Mouse (Mus musculus): Measurements from ENCODE around the gene Etv3.
"Not testable (repeated sequence)": the region's sequence is repeated elsewhere in the genome, so short reads cannot be mapped to it uniquely, and the experiment has no call there.

The Etv3 gene

DNA sequence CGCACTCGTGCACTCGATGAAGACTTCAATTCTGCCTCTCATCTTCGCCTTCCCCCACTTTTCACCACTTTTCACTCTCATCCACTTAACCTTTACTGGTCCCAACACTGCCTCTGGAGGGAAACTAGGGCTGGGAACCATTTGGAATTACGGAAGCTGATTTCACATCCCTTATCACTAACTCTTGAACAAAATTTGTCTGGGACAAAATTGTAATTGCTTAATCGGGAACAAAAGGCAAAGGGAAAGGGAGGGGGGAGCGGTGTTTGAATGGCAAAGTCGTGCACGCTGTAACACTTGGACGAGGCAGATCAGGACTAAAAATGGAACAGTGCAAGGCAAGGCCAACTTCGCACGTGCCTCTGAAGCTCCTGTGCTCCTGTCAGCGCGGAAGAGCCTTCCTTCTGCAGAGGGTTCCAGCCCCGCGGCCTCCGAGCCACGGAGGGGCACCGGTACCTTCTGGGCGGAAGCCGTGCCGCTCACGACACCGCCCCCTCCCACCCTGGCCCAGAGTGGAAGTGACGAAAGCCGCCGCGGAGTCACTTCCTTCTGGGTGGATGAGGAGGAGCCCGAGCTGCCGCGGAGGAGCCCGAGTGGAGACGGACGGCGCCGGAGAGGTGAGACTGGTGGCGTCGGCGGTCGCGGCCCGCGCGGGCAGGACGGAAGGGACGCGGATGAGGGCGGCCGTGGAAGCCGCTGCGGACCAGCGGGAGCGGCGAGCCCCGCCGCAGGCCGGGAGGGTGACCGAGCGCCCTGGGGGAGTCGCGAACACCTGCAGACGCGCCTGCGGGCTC, at the start of gene Etv3:
Etv3 (plus strand) TSS at position 365 of the 794 bp plus-strand sequence.
- DNase-seq (ENCODE audit: low spot score in 2 of 2): peak; percentile 81 to 86

- DNase-seq (ENCODE audit: low spot score in 2 of 2): not testable (repeated sequence)
These were observed 47.3 kb upstream of the Etv3 start for GRCm38 (mm10) chr3:87477948-87478347.

- DNase-seq (ENCODE audit: low spot score in 2 of 2): not testable (repeated sequence)
These were observed 46.6 kb upstream of the Etv3 start for GRCm38 (mm10) chr3:87478596-87478995.

DNA sequence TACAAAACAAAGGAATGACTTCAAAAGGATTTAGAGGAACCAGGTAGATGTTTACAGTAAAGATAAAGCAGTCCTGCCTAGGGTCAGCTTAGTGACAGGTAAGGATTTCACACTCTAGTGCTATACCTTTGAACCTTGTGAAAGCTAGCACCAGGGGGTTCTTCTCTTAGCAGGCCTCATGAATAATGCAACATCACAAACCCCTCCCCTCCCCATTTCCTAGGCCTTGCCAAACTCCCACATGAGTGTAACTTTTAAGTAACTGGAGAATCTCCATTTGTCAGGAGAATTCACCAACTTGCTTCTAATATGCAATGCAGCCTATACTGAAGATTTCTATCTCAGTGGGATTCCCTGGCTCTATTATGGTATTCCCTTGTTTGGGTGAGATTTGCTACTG, 46.0 kb upstream of the Etv3 start:
- not testable (repeated sequence) for DNase-seq (ENCODE audit: low spot score in 2 of 2)

DNA sequence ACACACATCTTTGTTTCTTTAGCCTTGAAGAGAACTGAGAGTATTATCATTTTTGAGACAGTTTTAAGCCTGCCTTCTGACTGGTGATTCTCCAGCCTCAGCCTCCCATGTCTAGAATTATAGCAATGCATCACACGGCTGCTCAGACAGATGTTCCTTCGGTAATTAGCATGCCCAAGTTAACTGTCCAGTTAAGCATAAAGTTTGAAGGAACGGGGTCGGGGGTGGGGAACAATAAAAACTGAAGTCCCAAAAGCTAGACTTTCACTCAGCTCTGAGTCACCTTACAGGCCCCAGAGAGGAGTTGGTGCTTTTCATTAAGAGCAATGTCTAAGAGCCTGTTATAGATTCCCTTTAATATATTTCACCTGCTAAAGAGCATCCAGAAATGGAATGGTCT, 37.8 kb upstream of the Etv3 start:
- no peak for DNase-seq (ENCODE audit: low spot score in 2 of 2)

DNA sequence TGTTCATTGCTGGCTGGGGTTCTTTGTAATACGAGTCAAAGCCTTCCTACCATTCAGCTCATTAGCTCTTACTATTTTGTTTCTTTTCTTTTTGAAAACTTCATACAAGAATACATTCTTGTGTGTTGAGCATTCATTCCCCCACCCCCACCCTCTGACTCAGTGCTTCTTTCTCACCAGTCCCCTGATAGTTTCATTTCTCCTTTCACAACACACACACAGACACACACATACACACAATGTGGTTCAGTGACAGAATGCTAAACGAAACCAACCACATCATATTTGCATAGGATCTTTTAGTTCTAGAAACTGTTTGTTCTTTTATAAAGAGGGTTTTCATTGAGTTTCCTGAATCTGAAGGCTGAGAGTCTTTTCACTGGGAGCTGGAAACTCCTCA, 37.3 kb upstream of the Etv3 start:
- no peak for DNase-seq (ENCODE audit: low spot score in 2 of 2)

DNA sequence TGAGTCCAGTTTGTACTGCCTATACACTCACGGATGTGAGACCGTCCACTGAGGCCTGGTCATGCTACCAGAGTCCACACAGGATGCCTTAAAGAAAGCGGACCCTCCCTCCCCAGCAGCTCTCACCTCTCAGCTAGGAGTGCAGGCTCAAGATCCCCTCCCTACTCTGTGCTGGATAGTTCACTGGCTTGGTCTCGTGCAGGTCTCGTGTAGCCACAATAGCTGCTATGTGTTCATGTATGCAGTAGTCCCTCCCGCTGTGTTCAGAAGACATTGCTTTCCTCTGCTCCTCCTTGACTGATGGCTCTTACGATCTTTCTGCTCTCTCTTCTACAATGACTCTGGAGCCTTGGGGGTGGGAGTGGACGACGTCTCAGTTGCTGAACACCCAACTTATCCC, 26.9 kb upstream of the Etv3 start:
- no peak for DNase-seq (ENCODE audit: low spot score in 2 of 2)

DNA sequence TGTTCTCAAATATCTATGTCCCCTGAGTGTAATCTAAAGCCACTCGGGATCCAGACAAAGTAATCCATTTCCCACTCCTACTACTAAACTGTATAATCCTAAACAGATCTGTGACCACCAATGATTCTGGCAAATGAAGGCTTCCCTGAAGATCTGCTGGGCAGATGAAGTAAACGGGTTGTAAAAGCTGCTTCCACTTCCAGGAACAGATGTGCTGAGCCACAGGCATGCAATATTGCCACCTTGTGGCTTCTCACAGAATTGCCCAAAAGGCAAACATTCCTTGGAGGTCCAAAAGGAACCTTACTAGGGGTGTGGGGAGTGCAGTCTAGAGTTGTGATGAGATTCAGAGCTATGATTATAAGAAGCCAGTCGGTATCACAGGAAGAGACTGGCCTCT, 26.1 kb upstream of the Etv3 start:
- peak; percentile 48 to 83 for DNase-seq (ENCODE audit: low spot score in 2 of 2)

- DNase-seq (ENCODE audit: low spot score in 2 of 2): no peak
These were observed 24.8 kb upstream of the Etv3 start for GRCm38 (mm10) chr3:87500088-87501055.

GRCm38 (mm10) chr3:87501151-87501550, 24.1 kb upstream of the Etv3 start:
- no peak for DNase-seq (ENCODE audit: low spot score in 2 of 2)

GRCm38 (mm10) chr3:87502771-87503170, 22.4 kb upstream of the Etv3 start:
- no peak for DNase-seq (ENCODE audit: low spot score in 2 of 2)

DNA sequence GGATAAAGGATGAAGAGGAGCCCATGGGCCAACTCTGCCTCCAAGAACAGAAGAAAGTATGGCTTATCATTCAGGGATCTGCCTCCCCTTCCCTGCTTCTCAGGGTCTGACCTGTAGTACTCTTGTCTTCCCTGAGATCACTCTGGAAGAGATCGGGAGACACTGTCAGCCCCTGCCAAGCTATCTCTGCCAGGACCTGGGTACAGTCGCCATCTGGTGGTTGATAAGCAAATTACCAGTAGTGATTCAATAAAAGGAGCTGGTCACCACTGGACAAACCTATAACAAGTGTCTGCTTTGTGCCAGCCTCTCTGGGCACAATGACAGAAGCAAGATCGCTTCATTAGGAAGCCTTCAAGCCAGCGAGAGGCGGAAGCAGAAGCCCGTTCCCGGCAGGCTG, 20.9 kb upstream of the Etv3 start:
- DNase-seq (ENCODE audit: low spot score in 2 of 2): no peak

- no peak for DNase-seq (ENCODE audit: low spot score in 2 of 2)
These were observed 20.3 kb upstream of the Etv3 start for GRCm38 (mm10) chr3:87504749-87505425.

DNA sequence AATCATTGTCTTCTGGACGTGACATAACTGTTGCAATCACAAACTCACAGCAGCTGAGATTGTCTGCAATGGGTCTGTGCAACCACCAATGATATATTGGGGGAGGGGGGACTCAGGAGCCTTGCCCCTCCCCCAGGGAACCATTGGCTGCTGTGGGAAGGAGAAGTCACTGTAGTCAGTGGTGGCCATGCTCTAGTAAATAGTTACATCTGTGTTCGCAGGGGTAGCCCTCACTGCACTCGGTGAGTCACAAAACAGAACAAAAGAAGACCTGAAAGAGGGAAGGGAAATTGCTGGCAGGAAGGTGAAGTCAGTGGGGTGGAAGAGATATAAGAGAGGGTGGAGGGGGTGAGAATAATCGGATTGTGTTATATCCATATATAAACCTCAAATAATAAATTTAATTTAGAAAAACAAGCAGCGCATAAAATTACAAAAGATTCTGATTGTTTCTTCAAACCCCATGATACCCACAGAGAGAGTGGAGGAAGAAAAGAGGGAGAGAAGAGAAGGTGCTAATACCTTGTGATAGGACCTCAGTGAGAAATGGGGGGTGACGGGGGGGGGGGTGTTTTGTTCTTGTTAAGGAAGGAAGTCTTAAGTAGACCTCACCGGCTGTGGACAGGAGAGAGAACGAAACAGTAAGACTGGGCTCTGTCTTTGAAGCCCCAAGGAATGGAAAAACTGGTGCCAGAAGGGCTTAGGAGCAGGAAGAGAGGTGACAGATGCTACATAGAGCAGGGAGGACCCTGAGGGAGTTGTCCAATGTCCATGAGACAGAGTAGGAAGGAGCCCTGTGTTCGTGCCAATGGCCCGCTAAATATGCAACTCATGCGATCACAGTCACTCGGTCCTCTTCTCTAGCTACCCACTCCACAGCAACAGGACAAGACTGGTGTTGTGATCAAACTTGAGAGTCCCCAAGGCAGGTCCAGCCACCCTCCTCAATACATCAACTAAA, 18.5 kb upstream of the Etv3 start:
- DNase-seq (ENCODE audit: low spot score in 2 of 2): no peak

GRCm38 (mm10) chr3:87508205-87508901, 16.9 kb upstream of the Etv3 start:
- peak; percentile 34 to 78 for DNase-seq (ENCODE audit: low spot score in 2 of 2)

DNA sequence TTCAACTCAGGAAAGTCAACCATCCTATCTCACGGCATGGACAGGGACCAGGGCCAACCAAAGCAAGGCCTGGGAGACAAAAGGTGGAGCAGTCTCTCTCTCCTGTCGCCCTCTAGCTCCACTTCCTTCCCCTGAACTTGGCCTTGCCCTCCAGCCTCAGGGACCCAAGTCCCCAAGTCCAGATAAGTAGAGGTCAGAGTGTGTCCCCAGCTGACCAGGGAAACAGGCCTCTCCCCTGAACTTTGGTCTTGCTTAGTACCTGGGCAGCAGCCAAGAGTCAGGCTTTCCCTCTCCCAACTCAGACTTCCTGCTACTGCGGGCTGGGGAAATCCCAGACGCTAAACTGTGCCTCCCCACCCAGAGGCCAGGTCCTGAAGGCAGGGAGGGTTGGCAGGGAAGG, 16.1 kb upstream of the Etv3 start:
- DNase-seq (ENCODE audit: low spot score in 2 of 2): no peak

DNA sequence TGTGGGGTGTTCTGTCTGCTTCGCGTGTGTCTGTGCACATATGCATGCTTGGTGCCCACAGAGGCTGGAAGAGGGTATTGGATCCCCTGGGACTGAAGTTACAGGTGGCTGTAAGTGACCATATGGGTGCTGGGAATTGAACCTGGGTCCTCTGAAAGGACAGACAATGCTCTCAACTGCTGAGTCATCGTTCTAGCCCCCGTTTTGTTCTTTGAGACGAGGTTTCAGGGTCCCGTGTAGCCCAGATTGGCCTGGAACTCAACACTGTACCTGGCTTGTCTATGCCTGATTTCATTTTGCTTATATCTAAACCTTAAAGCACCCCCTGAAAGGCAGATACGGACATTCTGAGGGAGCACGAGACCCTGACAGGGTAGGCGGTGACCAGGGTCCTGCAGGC, 14.4 kb upstream of the Etv3 start:
- no peak for DNase-seq (ENCODE audit: low spot score in 2 of 2)

GRCm38 (mm10) chr3:87511971-87512765, 13.0 kb upstream of the Etv3 start:
- DNase-seq (ENCODE audit: low spot score in 2 of 2): no peak

- DNase-seq (ENCODE audit: low spot score in 2 of 2): no peak
These were observed 9.6 kb upstream of the Etv3 start for GRCm38 (mm10) chr3:87515567-87516081.
